Mouse (Mus musculus) monocyte, adult 2 months (primary cell): ENCODE results near the gene Sorl1.
A peak's percentile ranks its signal among the peaks of the same experiment; 100 is the strongest.
"Not testable (repeated sequence)": the region's sequence is repeated elsewhere in the genome, so short reads cannot be mapped to it uniquely, and the experiment has no call there.

ENCODE experiments used
- DNase-seq, 2 experiments: peaks; one replicate each; pipeline ENCODE4 v3.0.0; 2022; ENCODE audit warnings: low spot score in 2 of 2, low read depth in 1 of 2

Gene Sorl1

GRCm38 (mm10) chr9:42094752-42095151 lies 29.3 kb downstream of the Sorl1 start:
- DNase-seq, result peak; percentile 16 to 68

DNA sequence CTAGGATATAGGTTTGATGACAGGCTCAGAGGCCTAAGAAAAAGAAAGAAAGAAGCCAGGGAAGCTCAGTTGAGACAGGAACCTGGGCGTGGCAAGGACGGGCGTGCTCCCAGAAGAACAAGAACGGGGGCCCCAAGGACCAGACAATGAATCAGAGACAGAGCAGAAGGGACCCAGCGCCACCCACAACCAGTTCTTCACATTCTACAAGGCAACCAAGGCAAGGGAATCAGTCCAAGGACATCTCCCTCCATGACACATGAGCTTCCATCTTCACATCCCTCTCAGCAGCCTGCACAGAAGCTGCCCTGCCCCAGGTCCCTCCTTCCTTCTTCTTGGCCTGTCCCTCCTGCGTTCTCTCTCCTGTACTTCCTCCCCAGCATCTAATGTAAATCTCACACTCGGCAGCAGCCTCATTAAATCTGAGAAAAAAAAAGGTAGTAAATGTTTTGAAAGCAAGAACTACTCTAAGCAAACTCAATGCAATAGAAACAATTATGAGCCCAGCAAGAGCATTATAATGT lies 30.0 kb downstream of the Sorl1 start:
- DNase-seq, result peak in 1 of 2 experiments; percentile 31

DNA sequence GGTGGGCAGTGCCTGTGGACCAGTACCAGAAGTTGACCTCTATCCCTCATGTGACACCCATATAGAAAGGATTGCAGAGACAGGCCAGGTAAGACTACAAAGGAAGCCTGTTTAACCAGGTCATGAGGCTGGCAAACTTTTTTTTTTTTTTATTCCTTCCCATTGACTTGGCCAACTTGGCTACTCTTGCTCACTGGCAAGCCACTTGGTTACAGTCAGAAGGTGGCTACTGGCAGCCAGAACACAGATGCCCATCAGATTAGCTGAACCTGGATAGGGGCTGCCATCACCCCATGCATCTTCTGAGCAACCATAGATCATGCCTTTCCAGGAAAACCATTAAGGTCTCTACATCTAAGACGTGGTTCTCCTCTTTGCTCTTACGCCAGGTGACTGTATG lies 31.3 kb downstream of the Sorl1 start:
- DNase-seq, result no peak

- DNase-seq, result no peak
These were observed 32.5 kb downstream of the Sorl1 start for GRCm38 (mm10) chr9:42091561-42091960.

GRCm38 (mm10) chr9:42087921-42088320 lies 36.2 kb downstream of the Sorl1 start:
- no peak for DNase-seq

- no peak for DNase-seq
These were observed 38.1 kb downstream of the Sorl1 start for GRCm38 (mm10) chr9:42085970-42086369.

DNA sequence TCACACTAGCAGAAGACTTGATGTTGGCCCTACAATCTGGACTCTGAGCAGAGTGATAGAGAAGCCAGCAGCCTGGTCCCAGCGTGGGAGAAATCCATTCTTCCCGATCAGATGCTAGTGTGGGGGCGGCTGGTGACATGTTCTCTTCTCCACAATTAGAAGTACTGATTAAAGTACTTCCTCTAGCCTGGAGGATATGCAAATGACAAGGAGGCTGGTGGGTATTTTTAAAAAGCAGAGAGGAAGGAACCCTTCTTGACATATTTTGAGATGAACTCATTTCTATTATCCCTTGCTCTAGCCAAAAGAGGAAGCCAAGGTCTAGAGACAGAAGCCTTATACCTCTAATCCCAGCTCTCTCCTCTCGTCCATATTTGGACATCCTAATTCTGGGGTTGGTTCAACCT lies 40.4 kb downstream of the Sorl1 start:
- DNase-seq, result no peak

DNA sequence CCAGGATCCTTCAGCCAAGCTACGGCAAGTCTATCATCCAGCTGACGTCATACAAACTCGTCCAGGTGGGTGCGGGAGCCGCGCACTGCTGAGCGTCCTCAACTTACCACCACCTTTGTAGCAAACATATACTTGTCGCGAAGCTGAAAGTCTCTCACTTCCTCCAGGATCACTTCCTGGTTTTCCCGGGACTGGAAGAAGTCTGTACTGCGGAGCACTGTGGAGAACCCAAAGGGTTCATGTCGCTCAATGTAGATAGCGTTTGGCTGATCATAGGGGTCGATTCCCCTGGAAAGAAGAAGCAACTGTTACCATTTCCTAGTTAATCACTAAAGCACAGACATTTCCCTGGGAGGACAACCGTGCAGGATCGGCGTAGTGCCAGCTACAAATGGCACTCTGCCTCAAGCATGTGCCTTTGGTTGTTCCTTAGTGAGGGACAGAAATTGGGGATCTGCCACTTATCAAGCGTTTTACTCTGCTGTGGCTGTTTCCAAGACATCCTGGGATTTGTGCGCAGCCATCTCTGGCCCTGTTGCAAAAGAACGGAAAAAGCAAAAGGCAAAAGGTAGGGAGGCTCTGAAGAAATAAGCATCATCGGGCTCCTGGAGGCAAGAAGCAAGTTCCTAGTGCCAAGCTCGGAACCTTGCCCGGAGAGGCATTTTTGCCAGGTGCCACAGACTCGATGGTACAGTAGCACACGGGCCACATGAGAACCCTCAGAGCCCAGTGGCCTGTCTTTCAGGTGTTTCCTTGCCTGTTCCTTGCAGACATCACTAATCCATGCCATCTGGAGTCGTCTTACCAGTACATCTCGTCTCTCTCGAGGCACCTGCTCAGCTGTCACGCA lies 42.2 kb downstream of the Sorl1 start:
- no peak for DNase-seq

DNA sequence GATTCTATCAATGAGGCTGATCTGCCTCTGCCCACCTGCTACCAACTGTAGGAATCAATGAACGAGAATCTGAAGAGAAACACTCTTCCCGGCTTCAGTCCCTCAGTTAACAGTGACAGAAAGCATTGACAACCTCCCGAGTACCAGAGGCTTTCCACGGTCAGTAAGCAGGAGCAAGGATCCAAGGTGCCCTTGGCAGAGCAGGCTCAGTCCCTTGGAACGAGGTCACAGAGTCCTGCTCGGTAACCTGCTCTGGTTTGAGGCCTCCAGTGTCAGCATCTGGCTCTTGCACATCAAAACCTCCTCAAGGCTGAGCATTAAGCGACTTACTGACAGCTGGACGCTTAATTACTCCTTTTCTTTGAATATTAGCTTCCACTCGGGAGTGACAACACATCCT lies 43.4 kb downstream of the Sorl1 start:
- DNase-seq, result no peak

DNA sequence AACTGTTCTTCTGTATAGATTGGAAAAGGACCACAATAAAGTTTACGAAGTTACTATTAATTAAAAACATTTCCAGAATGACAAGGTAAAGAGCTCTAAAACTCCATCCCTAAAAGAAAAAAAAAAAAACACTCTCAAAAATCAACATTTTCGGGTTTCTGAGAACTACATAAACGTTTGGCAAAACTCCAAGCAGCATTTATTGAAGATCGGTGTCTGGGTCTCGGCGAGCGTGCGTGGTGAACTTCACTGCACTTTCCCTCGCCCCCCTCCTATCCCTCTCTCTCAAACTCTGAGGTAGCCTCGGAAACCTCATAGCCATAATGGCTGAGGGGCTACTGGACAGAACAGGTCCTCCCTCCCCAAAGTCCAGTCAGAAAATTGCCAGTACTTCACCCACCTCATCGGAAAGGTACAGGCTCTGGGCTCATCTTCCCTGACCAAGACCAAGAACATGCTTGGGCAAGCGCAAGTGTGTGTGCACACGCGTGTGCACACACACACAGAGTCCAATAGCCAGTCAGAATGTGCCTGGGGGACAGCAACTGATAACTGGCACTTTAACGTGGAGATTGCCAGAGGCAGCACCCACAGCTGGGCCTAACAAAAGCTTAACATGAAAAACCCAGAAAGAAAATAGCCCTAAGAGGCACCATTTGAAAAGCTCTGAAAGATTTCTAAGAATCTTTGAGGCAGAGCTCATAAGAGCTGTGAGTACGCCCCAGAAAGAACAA lies 46.8 kb downstream of the Sorl1 start:
- no peak for DNase-seq

DNA sequence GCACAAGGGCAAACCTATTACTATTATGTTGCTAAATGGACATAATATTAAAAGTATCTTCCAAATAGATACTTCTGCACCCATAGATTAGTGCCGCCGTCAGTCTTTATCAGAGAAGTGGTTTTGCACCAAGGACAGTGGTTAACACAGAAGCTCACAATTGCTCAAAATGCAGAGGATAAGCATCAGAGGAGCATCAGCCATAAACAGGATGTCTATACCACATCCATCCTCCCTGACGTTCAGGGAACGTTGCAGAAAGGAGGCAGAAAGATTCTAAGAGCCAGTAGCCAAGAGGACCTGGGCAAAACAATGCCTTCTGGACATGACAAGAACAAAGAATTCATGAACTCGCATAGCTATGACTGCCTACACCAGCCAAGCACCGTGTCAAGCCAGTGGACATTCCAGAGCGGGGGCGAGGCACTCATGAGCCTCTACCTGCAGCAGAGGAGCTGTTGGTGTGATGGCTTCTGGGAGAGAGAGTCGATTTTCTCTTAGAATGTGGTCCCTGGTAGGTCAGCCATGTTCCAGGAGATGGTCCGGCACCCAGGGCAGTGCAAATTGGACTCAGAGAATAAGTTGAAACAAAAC lies 47.7 kb downstream of the Sorl1 start:
- no peak for DNase-seq

DNA sequence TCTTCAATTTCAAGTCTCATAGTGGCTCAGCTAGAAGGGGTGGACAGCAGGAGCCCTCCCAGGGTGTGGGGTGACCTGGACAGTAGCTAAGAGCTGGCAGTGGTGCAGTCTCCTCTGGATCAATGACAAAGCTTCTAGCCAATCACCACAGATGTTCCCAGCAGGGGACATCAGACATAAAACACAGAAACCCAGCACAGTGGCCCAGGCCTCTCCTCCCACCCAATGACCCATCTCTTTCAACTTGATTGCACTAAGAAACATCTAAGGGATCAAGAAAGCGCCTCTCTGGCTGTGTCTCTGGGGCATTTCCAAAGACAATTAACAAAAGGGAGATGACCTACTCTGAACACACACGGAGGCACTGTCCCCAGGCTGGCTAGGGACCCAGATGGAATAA lies 48.9 kb downstream of the Sorl1 start:
- DNase-seq, result no peak

DNA sequence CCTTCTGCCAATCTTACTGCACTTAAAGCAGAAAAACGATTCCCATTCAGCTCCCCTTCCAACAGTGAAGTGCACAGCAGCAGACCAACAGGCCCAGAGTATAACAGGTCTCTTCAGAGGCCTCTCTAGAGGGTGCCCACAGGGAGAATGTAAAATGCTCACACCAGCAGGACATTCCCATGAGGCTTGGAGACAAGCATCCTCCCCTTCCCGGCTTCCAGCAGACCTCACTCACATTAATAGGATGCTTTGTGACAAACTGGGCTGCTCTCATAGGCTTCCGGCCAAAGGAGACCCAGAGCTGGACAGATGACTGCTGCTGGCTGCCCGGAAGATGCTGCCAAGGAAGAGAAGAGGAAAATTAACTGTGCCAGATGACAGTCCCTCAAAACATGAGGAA lies 52.1 kb downstream of the Sorl1 start:
- no peak for DNase-seq

DNA sequence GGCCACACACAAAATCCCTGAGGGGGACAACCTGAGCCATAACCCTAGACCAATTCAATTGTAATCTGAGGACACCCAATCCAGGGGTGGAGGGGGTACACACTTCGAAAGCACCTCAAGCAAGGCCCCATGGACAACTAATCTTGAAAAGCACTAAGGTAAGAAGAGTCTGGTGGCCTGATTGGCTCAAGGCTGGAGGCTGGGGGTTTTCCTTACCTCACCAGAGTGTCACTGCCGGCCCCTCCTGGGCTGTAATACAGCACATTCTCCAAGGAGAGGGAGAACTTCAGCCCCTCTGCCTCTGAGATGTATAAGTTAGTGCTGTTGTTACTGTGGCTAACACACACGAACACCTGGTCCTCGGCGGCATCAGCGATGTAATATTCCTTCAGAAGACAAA lies 53.2 kb downstream of the Sorl1 start:
- no peak for DNase-seq

GRCm38 (mm10) chr9:42069471-42069870 lies 54.6 kb downstream of the Sorl1 start:
- no peak for DNase-seq

GRCm38 (mm10) chr9:42067950-42068349 lies 56.1 kb downstream of the Sorl1 start:
- no peak for DNase-seq

GRCm38 (mm10) chr9:42065756-42066155 lies 58.3 kb downstream of the Sorl1 start:
- no peak for DNase-seq

GRCm38 (mm10) chr9:42063391-42063790 lies 60.7 kb downstream of the Sorl1 start:
- no peak for DNase-seq

- no peak for DNase-seq
These were observed 61.8 kb downstream of the Sorl1 start for GRCm38 (mm10) chr9:42062269-42062668.

GRCm38 (mm10) chr9:42059006-42059405 lies 65.1 kb downstream of the Sorl1 start:
- not testable (repeated sequence) for DNase-seq

- DNase-seq, result no peak
These were observed 67.5 kb downstream of the Sorl1 start for GRCm38 (mm10) chr9:42056591-42056990.

DNA sequence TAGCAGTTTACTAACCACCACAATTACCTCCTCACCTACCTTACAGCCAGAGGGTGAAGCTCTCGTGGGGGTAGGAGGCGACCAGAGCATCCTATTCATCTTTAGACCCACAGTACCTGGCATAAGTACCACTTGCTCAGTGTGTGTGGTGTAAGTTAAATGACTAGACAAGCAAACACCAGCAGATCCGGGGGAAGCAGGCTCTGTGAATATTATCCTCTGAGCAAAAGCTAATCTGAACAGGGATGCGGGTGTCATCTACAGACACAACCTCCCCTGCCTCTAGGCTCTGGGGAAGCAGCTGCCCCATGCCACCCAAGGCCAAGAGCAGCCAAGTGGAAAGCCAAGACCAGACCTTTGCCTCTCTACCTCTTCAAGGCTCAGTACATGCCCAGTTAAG lies 68.7 kb downstream of the Sorl1 start:
- no peak for DNase-seq
